Mouse (Mus musculus): Measurements from ENCODE around the gene Atp8a2.
"Not testable (repeated sequence)": the region's sequence is repeated elsewhere in the genome, so short reads cannot be mapped to it uniquely, and the experiment has no call there.

Gene Atp8a2

DNA sequence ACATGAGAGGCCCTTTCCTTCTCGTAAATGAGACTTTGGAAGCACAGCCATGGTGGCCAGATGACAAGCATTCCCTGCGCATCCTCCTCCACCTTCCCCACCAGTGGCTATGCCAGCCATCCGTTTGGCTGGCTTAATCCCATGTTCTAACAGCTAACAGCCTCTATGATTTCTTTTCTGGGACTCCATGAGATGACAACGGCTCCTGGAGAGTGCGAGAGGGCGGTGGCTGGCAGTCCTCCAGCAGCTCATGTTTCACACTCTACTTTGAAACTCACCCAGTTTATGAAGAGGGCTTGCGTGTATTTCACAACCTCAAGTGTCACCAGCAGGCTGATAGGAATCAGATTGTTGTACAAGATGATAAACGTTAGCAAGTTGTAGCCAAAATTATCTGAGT is 170.3 kb downstream of the Atp8a2 start:
- DNase-seq (ENCODE audit: low read depth) = peak; percentile 51

DNA sequence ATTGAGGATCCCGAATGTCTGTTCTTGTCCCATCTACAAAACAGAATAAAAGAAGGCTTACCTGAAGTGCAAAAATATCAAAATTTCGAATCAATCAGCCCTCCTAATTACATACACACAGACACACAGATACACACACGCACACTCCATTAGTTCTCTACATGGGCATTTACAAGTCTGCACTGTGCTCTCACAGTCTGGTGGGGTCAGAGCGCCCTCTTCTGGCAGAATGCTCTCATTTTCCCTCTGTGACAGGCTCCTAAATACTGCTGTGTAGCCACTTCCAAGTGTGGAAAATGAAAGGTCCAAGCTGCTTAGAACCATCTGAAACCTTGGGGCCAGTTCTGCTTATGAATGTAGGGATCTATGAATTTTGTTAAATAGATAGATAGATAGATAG is 181.1 kb downstream of the Atp8a2 start:
- peak; percentile 76 for DNase-seq (ENCODE audit: low read depth)

DNA sequence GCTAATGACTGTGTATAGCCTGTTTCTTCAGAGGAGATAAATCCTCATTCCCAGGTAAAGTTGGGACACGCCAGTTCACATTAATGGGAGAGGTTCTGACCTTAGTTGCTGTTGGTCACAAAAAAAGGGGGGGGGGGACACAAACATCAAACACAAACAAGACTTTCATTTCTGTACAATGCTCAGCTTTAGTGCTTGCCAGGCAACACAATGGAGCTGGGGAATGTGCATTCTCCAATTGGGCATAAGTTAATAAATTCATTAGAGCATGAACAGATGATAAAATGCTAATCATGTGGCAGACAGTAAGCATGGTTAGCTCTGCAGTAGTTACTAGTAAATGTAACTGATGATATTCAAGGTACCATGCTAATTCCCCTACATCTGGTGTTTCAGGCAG is 195.2 kb downstream of the Atp8a2 start:
- DNase-seq (ENCODE audit: low read depth) = no peak

GRCm38 (mm10) chr14:59988860-59989259 is 208.1 kb downstream of the Atp8a2 start:
- peak; percentile 16 for DNase-seq (ENCODE audit: low read depth)

DNA sequence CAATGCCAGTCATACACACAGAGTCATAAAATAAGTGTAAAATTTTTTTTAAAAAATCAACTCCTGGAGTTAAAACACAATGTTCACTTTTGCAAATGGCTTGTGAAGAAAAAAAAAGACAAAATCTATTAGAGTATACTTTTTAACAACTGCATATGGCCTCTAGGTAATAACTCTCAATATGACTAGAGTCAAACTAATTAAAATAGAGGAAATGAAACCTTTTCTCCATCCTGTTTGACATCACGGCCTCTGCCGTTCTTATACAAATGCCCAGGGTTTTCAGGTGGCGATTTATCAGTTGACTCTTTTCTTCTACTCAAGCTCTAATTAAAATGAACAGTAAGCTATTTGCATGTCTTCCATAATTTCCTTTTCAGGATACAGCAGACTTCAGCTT is 209.0 kb downstream of the Atp8a2 start:
- DNase-seq (ENCODE audit: low read depth) = no peak

DNA sequence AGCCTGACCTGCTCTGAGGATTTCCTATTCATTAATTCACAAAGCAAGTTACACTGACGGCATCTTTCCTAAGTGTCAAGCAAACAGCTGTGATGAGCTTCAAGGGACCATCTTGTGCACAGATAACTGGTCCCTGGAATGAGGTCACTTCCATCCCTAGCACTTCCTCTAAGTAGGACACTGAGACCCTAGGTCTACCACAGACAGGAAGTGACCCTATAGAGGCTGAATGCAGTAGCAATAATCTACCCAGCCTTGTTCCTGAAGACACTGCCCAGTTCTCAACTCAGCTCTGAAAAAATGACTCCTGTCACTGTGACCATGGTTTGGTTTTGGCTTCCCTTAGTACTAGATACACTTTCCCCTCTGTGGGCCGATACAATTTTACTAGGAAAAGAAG is 219.0 kb downstream of the Atp8a2 start:
- DNase-seq (ENCODE audit: low read depth) = no peak

- DNase-seq (ENCODE audit: low read depth) = no peak
Measured at GRCm38 (mm10) chr14:59971221-59971730, 225.7 kb downstream of the Atp8a2 start.

DNA sequence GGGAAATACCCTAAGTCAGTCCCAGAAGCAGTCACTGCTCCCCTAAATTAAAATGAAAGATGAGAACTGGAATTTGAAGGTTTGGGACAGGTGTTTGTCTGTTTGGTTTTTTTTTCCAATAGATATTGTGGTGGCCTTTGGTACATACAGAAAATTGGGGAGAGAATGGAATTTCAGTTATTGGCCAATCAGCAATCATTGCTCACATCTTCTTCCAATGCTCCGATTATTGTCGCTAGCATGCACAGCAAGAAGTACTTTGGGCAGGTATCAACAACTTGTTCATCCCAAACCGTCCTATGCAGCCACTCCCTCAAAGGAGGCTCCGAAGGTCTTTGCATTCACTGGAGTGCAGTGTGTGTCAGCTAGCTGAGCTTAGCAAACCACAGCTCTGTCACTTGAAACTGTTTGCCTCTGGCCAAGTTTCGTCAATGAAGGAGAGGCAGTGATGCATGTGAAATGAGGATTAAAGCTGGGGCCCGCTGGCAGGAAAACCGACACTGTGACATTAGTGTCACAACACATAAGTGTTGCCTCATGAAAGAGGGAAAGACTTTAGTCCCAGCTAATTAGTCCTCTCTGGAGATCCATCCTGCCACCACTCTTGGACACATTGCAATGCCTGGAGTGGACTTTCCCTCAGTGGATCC is 227.4 kb downstream of the Atp8a2 start:
- no peak for DNase-seq (ENCODE audit: low read depth)

DNA sequence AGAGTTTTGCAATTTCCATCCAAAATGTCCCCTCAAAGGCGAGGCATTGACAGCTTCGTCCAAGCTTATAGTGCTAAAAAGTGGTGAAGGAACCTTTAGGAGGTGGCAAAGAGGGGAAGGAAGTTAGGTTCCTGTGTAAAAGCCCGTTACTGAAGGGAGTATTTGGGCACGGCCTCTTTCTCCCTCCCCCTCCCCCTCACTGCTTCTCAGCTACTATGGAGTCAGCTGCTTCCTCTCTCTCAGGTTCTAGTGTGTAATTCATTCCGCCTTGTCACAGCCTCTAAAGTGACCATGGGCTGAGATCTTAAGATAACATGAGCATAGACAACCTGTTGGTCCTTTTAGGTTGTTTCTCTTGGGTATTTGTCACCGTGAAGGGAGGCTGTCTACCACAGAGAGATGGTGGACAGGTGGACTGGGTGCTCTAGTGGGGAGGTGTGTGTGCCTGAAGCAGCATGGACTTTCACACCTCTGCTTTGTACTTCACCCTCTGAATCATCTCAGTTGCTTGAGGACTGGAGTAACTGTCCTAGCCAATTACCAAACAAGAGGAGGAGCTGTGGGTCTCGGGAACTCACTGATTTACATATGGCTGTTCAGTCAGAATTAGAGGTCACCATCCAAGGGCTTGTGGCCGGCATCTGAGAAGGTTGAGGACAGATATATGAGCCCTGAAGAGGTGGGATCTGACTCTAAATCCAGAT is 229.0 kb downstream of the Atp8a2 start:
- peak; percentile 20 for DNase-seq (ENCODE audit: low read depth)

DNA sequence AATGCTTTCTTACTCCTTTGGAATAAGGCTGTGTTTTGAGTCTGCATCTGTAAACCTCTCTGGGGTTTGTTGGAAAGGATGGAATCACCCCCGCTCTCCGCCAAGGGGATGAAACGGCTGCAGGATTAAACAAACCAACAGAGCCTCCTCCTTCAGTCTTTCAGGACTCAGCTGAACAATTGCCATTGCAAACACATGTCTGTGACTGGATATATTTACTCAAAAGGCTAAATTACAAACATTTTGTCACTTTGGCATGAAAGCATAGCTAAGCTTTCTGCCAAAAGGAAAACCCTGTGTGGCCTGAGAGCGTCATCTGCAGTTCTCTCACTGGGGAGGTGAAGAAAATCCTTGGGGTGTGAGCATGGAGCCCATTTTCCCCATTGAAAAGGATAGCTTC is 230.0 kb downstream of the Atp8a2 start:
- DNase-seq (ENCODE audit: low read depth) = no peak

DNA sequence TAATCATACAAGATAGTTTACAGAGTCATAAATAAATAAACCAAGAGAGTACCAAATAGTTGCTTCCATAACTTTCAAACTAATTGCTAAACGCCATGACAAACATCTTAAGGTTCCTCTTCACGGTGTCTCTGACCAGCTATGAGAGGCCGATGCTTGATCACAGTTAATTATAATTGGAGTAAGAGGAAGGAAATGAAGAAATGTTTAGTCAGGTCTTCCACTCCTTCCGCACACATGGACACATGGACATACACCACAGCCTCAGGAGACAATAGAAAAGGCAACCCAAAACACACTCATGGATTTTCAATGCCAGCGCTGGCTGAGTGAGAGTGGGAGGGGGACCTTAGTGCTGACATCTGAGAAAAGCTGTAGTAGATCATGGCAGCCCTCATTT is 232.4 kb downstream of the Atp8a2 start:
- DNase-seq (ENCODE audit: low read depth) = no peak

DNA sequence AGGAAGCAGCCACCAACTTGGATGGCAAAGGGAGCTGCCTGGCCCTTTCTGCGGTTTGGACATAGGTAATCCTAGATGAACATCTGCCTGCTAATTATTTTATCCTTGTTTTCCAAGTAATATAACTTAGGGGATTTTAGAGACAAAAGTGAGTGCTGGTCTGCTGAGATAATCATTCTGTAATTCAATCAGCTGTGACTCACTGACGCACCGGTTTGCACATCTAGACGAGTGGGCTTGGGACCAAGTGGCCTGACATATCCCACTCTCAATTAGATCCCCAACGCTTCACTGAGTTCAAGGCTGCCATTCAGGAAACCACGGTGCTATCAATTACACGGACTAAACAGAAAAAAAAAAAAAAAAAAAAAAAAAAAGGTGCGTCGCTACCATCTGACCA is 236.0 kb downstream of the Atp8a2 start:
- no peak for DNase-seq (ENCODE audit: low read depth)

DNA sequence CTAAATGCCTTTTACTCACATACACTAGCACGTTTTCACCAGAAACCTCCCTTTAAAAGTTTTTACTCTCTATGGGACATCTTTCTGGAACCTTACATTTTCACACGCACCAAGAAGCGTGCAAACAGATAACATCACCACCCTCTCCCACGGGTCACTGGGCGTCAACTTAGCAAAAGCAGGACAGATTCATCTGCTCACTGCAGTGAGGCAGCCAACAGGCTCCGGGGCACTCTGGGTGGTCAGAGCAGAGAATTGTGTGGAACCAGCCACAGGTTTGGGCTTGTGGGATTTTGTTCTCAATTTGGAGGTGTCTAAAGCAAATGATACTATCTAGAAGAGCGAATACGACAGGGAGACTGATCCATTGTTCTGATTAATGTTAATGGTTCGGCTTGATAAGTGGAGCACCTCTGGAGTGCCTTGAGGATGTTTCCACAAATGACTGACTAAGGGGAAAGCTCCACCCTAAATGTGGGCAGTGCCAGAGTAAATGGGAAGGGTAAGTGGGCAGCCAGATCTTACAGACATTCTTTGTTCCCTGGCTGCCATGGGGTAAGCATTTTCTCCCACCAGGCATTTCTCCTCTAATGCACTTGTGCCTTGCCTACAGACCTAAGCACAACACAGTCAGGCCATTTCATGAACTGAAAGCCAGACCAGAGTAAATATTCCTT is 236.6 kb downstream of the Atp8a2 start:
- DNase-seq (ENCODE audit: low read depth) = no peak

DNA sequence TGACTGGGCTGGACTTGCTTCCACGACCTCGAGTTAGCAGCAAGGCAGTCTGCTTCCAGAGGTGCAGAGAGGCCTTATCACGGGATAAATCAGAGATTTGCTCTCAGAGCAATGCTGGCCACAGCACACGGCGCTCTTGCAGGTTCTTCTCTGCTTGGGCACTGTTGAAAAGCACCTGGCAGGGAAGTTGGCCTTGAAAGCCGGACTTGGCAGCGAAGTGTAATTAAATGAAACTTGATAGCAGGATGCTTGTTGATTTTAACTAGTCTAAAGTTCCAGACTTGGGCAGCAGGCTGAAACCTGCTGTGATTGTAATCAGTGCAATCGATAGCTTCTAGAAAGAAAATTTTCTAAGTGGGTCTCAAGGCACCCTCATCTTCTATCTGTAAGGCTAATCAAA is 237.3 kb downstream of the Atp8a2 start:
- no peak for DNase-seq (ENCODE audit: low read depth)

GRCm38 (mm10) chr14:59949983-59950382 is 247.0 kb downstream of the Atp8a2 start:
- DNase-seq (ENCODE audit: low read depth) = no peak

DNA sequence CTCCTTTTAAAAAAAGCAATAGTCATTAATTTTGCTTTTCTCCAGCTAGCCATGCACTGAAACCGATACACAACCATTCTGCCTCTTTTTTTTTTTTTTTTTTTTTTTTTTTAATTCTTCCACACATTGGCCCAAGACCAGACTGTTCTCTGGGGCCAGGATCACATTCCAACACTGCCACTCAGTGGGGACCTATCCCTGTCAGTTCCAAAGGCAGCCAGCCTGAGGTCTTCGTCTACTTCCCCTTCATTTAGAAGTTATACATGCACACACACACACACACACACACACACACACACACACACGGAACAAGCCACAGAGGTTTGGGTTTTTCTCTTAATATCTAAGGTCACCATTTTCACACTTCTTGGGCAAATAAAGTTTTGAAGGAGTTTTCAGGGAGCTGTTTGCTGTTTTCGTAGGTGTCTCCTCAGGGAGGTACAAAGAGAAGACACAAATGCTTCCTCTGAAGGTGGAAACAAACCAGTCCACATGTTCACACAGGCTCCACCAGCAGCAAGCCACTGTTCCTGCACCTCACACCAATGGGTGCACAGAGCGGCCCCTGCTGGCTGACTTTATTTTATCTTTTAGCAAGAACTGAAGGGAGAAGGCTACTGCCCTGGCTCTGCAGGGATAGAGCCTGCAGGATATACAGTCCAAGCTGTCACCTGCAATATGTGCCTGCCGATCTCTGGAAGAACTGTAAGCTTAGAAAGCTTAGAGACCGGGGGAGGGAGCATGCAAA is 253.9 kb downstream of the Atp8a2 start:
- DNase-seq (ENCODE audit: low read depth) = peak; percentile 67

DNA sequence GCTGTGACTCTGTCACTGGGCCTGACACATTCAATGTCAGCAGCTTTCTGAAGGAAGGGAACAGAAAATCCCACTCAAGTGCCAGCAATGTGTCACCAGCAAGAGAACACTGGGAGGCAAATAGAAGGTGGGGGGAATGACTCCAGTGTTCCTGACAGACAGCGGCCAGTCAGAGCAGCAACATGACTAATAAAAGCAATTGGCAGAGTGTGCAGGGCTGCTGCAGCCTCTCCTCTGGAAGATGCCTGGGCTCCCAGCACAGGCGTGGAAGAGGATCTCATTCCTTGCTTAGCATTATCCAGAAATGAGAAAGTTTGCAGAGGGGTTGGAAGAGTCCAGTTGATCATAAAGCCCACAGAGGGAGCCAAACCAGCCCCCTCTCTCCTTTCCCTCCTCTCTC is 254.8 kb downstream of the Atp8a2 start:
- no peak for DNase-seq (ENCODE audit: low read depth)

DNA sequence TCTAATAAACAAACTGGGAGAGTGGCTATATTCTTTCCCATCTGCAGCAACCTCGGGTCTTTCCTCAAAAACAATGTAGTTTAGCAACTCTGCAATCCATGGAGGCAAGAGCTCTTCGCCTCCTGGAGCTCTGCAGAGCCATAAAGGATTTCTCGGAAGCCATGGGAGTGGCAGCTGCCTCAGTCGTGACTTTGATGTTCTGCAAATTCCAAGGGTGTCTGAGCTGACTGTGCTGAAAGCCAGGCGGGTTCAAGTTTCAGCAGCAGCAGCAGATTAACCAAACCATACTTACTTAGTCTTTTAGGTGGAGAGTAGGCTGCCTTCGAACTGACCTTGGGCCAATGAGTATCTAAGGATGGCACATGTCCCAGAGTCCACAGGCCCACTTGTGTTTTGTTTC is 264.6 kb downstream of the Atp8a2 start:
- no peak for DNase-seq (ENCODE audit: low read depth)

DNA sequence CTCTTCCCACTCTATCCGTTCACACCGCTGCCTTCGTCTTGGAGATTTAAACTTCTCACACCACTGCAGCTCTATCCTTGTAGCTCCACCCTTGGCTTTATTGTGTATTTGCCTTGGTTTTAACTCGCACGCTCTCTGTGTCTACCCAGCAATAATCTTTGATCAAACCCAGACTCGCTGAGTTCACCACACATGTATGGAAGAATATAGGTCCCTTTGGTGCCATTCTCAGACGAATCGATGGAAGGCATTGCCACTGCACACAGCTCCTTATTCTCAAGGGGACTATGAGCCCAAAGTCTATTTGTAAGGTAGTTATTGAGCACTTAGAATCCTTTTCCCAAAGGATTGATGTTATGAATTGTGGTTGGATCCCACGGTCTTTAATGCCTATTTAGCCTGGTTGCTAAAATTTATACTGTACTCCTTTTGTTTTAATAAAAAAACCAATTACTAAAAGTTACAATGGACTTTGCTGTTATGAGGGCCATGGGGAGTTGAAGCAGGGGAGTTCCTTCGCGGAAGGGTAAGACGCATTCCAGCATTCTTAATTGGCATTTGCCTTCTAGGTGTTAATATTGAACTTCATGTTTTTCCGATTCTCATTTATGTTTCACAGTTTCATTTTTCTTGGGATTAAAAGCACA is 265.4 kb downstream of the Atp8a2 start:
- DNase-seq (ENCODE audit: low read depth) = no peak

DNA sequence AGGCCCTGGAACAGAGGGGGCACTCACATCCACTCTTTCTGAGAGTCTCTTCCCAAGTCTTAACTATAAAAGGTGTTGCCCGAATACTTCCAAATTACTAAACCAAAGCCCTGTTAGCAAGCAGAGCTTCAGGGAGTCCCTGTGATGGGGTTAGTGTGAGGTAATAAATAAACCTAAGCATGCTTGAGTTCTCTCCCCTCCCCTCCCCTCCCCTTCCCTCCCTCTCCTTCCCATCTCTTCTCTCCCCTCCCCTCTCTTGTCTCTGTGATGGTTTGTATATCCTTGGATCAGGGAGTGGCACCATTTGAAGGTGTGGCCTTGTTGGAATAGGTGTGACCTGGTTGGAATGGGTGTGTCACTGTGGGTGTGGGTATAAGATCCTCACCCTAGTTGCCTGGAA is 267.8 kb downstream of the Atp8a2 start:
- DNase-seq (ENCODE audit: low read depth) = not testable (repeated sequence)

- DNase-seq (ENCODE audit: low read depth) = no peak
Measured at GRCm38 (mm10) chr14:59928781-59929180, 268.2 kb downstream of the Atp8a2 start.

DNA sequence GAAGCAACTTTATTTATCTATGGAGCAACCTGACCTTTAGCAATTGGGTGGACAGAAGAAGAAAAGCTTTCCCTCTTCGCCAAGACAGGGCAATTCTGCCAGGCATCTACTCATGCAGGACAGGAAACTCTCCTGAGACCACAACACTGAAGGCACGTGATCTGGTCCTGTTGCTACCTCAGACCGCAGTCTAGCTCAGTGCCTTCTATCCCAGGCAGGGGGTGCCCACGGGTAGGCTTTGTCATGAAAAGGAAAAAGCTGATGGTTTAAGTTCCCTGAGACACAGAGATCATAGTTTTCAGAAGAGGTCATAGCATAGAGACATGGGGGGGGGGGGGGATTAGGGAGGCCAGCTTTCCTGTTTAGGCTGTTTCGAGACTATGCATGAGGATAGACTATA is 269.2 kb downstream of the Atp8a2 start:
- DNase-seq (ENCODE audit: low read depth) = peak; percentile 2

Measured in 416B (cell line).